Mouse (Mus musculus): Measurements from ENCODE around the gene D5Ertd579e. TPM values are rescaled to one million over a fixed set of nuclear protein-coding genes. Genes with fewer than 3 reads are reported as not detected.

Gene D5Ertd579e
- polyA plus RNA-seq, 1 experiment from 2014 or later = 37.3 TPM

DNA sequence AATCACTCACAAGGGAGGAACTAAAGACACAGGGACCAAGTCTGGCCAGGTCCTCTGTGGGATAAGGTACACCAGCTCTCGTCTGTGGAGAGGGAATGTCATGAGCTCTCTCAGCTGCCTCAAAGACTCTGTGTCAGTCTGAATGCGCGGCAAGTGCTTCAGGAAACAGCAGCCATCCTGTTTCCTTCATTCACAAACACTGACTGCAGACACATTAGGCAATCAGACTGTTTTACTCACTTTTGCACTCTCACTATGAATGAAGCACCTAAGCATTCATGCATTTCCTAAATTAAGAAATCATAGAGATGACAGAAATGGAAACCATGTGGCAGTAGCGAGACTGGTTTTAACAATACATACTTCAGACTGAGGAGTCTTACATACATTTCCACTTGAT is 77.5 kb downstream of the D5Ertd579e start:
- Histone ChIP-seq H3K36me3 (peaks cover 51% of the 10 kb centered on the region), H3K4me2 (replicated peaks) (no peak overlapping the region), H3K27me3 (replicated peaks) (no peaks in the 10 kb centered on the region), H3K4me1 (no peaks in the 10 kb centered on the region), H3K9me3 (no peaks in the 10 kb centered on the region), H3K4me3 (no peak overlapping the region), H3K27ac (no peak overlapping the region), H3K9ac (no peak overlapping the region)
- WGBS = 84% methylated on average over 4 of the region's 4 CpGs
- ATAC-seq (ENCODE audit: low FRiP score, low read depth) = no peak

DNA sequence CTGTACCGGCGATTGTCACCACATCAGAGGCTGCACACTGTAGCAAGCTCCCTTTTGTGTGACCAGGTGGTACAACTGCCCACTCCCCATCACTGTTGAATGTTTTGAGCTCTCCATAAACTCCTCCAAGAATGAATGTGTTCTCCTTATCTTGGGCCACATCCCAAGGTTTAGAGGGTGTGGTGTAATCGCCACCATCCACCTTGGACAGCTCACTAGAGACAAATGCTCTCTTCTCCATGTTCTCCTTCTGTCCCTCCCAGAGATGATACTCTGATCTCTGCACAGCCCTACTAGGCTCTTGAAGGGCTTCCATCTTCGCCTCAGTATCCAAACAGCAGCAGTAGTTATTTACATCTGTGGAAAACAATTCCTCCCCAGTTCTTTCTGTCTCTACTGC is 81.7 kb downstream of the D5Ertd579e start:
- H3K36me3 ChIP-seq = peaks cover 75% of the 10 kb centered on the region
- 74% methylated on average over 4 of the region's 4 CpGs for WGBS

DNA sequence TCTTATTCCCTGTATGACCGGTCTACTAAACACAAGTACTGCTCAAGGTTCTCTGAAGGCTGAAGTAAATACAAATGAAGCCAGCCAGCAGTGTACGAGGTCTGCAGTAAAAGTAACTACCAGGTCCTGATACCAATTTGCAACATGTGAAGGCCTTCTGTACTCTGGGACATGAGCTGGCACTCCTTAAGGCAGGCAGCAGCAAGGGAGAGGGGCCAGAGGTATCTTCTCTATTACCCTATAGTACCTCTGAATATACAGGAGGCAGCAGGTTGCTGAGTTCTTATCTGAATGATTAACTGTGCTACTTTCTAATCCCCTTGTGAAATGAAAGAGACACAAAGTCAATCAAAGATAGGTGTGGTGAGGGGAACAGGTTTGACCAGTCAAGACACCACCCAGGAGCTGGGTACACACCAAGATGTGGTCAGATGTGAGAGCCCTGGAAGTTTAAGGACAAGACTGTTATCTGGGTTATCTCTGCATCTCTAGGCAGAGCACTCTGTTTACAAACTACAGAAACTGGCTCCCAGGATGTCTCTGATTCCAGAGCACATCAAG is 86.8 kb downstream of the D5Ertd579e start:
- Histone ChIP-seq H3K9ac (no peak overlapping the region), H3K27ac (no peak overlapping the region), H3K4me2 (replicated peaks) (no peak overlapping the region), H3K9me3 (no peaks in the 10 kb centered on the region), H3K36me3 (peaks cover 69% of the 10 kb centered on the region), H3K4me1 (no peaks in the 10 kb centered on the region), H3K4me3 (no peak overlapping the region), H3K27me3 (replicated peaks) (no peaks in the 10 kb centered on the region)
- WGBS = 98% methylated on average over 2 of the region's 2 CpGs
- ATAC-seq (ENCODE audit: low FRiP score, low read depth) = no peak

More for the DNA sequence above, 81.7 kb downstream of the D5Ertd579e start:
- H3K4me3 ChIP-seq = no peak overlapping the region
- no peak overlapping the region for H3K4me2 ChIP-seq (replicated peaks)
- no peak overlapping the region for H3K9ac ChIP-seq
- no peaks in the 10 kb centered on the region for H3K9me3 ChIP-seq
- no peaks in the 10 kb centered on the region for H3K4me1 ChIP-seq
- H3K27me3 ChIP-seq (replicated peaks) = no peaks in the 10 kb centered on the region
- H3K27ac ChIP-seq = no peak overlapping the region
- no peak for ATAC-seq (ENCODE audit: low FRiP score, low read depth)

DNA sequence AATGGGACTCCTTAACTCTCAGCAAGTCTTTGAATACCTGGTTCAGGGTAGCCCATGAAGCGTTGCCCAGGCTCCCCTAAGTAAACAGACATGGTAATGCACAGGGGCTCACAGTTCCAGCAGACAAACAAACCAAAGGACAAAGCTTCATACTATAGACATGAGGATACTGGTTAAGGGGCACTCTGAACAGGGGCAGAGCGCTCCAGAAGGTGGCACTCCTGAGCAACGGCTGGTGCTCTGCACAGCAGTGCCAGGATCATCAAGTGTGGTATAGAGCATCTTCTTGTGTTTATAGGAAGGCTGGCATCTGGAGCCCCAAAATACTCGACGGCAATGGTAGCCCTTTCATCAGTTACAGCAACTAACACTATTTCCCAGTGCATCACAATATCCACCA is 92.8 kb downstream of the D5Ertd579e start:
- Histone ChIP-seq H3K4me3 (no peak overlapping the region), H3K27me3 (replicated peaks) (no peaks in the 10 kb centered on the region), H3K4me2 (replicated peaks) (no peak overlapping the region), H3K9me3 (no peaks in the 10 kb centered on the region), H3K27ac (no peak overlapping the region), H3K4me1 (no peaks in the 10 kb centered on the region), H3K36me3 (peaks cover 85% of the 10 kb centered on the region), H3K9ac (no peak overlapping the region)
- no peak for ATAC-seq (ENCODE audit: low FRiP score, low read depth)
- 84% methylated on average over 5 of the region's 5 CpGs for WGBS

DNA sequence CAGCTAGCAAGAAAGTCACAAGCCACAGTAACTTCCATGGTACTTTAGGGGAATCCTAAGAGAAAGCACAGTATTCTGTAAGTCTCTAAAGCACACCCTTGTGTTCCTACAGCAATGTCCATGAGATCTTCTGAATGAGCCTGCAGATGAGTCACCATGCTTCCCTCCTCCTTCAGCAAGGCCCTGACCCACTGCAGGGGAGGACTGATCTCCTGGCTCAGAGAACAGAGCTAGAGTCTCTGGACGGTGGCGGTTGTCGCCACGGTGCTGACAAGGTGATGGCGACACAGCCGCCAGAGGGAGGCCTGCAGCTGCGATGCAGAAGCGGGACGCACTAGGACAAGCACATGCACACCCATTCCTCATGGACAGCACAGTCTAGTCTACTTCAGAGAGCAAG is 93.8 kb downstream of the D5Ertd579e start:
- 97% methylated on average over 9 of the region's 9 CpGs for WGBS
- Histone ChIP-seq H3K36me3 (peaks cover 82% of the 10 kb centered on the region), H3K27me3 (replicated peaks) (no peaks in the 10 kb centered on the region), H3K4me3 (no peak overlapping the region), H3K4me1 (no peaks in the 10 kb centered on the region), H3K9ac (no peak overlapping the region), H3K9me3 (no peaks in the 10 kb centered on the region), H3K27ac (no peak overlapping the region), H3K4me2 (replicated peaks) (no peak overlapping the region)
- ATAC-seq (ENCODE audit: low FRiP score, low read depth) = no peak

DNA sequence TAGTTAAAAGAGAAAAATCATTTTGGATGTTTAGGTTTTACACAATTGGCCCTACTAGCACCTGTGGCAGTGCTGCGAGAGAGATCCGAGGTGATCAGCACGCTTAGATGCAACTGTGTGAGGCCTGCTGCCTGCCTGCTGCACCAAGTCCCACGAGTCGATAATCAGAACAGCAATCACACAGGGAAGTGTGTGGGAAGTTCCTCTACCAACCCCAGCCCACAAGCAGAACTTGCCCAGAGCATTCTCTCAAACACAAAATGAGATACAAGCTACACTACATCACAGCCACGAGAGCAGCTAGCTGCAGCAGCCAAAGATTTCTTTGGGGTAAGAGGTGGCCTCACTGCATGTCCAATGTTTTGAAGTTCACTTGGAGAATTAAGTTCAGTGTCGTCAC is 94.3 kb downstream of the D5Ertd579e start:
- H3K36me3 ChIP-seq = peaks cover 76% of the 10 kb centered on the region
- no peak overlapping the region for H3K4me2 ChIP-seq (replicated peaks)
- H3K27me3 ChIP-seq (replicated peaks) = no peaks in the 10 kb centered on the region
- H3K9me3 ChIP-seq = no peaks in the 10 kb centered on the region
- no peak for ATAC-seq (ENCODE audit: low FRiP score, low read depth)
- no peak overlapping the region for H3K9ac ChIP-seq
- H3K4me3 ChIP-seq = no peak overlapping the region
- no peaks in the 10 kb centered on the region for H3K4me1 ChIP-seq
- WGBS = 93% methylated on average over 7 of the region's 7 CpGs
- no peak overlapping the region for H3K27ac ChIP-seq

DNA sequence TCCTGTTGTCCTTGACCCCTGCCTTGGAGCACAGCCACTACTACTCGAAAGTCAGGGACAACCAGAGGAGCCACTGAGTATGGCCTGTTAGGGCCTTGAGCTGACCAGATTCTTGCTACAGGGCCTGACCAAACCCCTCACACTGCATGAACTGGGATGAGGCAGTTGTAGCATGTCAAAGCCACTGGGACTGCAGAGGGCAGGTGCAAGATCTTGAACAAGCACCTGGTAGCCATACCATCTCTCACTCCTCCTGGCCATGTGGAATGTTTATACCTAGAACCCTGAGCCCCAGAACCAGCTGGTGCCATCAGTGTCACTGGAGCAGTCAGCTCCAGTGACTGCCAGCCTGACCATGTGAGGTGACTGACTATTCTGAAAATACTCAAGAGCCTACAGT is 96.9 kb downstream of the D5Ertd579e start:
- Histone ChIP-seq H3K27ac (no peak overlapping the region), H3K36me3 (peaks cover 51% of the 10 kb centered on the region), H3K4me2 (replicated peaks) (no peak overlapping the region), H3K4me3 (no peak overlapping the region), H3K27me3 (replicated peaks) (no peaks in the 10 kb centered on the region), H3K9me3 (no peaks in the 10 kb centered on the region), H3K4me1 (no peaks in the 10 kb centered on the region), H3K9ac (no peak overlapping the region)
- ATAC-seq (ENCODE audit: low FRiP score, low read depth) = no peak
- 85% methylated on average over 1 of the region's 1 CpGs for WGBS

DNA sequence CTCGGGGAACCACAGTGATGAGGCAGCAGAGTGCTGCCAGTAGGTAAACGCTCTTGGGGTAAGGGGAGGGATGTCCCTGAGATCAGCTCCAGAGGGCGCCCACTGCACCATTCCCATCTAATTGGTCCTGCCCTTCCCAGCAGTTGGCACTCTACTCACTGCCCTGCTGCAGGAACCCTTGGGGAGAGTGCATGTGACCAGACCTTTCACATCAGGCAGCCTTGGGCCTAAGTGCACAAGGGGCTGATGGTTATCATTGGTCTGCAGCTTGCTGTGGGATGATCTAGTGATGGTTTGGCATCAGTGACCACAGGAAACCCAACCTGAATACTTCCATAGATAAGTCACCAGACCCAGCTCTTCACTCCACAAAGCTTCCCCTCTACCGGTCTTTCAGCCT is 98.2 kb downstream of the D5Ertd579e start:
- Histone ChIP-seq H3K4me3 (no peak overlapping the region), H3K9ac (no peak overlapping the region), H3K9me3 (no peaks in the 10 kb centered on the region), H3K27ac (no peak overlapping the region), H3K4me1 (no peaks in the 10 kb centered on the region), H3K36me3 (peaks cover 40% of the 10 kb centered on the region), H3K27me3 (replicated peaks) (no peaks in the 10 kb centered on the region), H3K4me2 (replicated peaks) (no peak overlapping the region)
- ATAC-seq (ENCODE audit: low FRiP score, low read depth) = no peak
- WGBS = 35% methylated on average over 4 of the region's 4 CpGs

DNA sequence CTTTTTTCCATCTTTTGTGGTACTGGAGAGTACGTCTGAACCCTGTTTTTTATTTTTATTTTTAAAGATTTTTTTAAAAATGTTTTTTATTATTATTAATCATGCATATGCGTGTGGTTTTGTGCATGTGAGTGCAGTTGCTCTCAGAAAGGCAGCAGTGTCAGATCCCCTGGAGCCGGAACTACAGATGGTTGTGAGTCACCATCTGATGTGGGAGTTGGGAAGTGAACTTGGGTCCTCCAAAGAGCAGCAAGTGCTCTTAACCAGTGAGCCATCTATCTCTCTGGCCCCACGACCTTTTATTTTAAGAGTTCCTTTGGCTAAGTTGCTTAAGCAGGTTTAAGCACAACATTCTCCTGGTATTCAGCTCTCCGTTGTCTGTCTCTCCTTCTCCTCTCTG is 99.6 kb downstream of the D5Ertd579e start:
- 83% methylated on average over 5 of the region's 5 CpGs for WGBS
- H3K4me3 ChIP-seq = no peak overlapping the region
- ATAC-seq (ENCODE audit: low FRiP score, low read depth) = no peak

DNA sequence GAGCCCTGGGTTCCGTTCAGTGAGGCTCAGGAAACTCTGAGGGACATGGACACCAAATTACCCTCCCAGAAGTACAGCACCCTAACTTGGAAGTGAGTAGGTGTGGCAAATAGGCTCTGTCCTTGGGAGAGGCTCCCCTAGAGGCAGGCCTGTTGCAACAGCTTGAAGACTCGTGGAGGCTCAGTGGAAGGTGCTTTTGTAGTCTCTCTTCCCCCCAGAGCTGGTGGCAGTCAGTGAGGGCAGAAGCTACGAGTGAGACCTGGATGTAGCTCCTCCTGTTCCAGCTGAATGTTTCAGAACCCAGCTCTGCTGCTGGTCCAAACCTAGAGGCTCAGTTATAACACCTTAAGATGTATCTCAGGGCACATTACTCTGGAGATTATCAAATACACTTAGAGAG is 100.7 kb downstream of the D5Ertd579e start:
- Histone ChIP-seq H3K4me1 (no peaks in the 10 kb centered on the region), H3K36me3 (peaks cover 16% of the 10 kb centered on the region)
- WGBS = 26% methylated on average over 3 of the region's 3 CpGs

More for the DNA sequence above, 99.6 kb downstream of the D5Ertd579e start:
- Histone ChIP-seq H3K36me3 (peaks cover 25% of the 10 kb centered on the region), H3K9me3 (no peaks in the 10 kb centered on the region), H3K27me3 (replicated peaks) (no peaks in the 10 kb centered on the region), H3K4me2 (replicated peaks) (no peak overlapping the region), H3K27ac (no peak overlapping the region), H3K9ac (no peak overlapping the region), H3K4me1 (no peaks in the 10 kb centered on the region)

DNA sequence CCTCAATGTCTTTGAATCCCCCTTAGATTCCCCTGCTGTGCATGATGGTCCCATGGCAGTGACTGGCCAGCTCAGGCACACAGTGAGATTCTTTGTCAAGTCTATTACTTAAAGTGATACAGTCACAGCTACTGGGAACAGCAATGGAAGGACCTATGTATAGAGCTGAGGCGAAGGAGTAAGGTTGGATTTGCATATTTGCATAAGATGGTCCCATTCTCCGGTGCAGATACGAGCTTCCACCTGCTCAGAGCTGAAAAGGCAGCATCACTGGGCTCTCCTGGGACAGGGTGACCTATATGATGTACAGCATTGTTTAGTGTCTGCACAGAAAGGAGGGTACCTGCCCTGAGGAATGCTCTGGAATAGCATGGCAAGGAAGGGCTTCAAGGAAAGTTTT is 101.5 kb downstream of the D5Ertd579e start:
- no peak for ATAC-seq (ENCODE audit: low FRiP score, low read depth)
- no peaks in the 10 kb centered on the region for H3K9me3 ChIP-seq
- H3K27ac ChIP-seq = no peak overlapping the region
- no peak overlapping the region for H3K4me2 ChIP-seq (replicated peaks)
- no peaks in the 10 kb centered on the region for H3K4me1 ChIP-seq
- H3K9ac ChIP-seq = no peak overlapping the region
- 87% methylated on average over 3 of the region's 3 CpGs for WGBS
- H3K27me3 ChIP-seq (replicated peaks) = no peaks in the 10 kb centered on the region
- H3K4me3 ChIP-seq = no peak overlapping the region
- H3K36me3 ChIP-seq = peaks cover 8% of the 10 kb centered on the region

More for the DNA sequence above, 100.7 kb downstream of the D5Ertd579e start:
- no peak for ATAC-seq (ENCODE audit: low FRiP score, low read depth)
- Histone ChIP-seq H3K27ac (no peak overlapping the region), H3K27me3 (replicated peaks) (no peaks in the 10 kb centered on the region), H3K9ac (no peak overlapping the region), H3K4me3 (no peak overlapping the region), H3K9me3 (no peaks in the 10 kb centered on the region), H3K4me2 (replicated peaks) (no peak overlapping the region)

DNA sequence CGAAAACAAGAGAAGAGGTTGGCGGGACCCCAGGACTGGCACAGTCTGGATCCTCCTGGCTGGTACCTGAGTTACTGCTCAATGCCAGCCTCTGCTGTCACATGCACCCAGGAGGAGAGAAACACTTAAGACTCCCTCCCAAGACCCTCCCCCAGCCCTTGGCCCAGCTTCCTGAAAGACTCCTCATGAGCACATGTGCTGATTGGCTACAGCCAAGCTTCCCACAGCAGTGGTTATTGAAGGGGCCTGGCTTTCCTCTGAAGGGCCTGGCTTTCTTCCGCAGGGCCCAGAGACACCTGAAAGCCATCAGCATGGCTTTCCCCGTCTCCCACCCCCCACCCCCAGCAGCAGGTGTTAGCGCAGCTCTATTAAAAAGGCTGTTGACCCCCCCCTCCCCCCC is 102.6 kb downstream of the D5Ertd579e start, which contains the start of gene Tbc1d14:
Gene Tbc1d14 (minus strand): TSS at position 101 of the 400 bp plus-strand sequence.
- no peaks in the 10 kb centered on the region for H3K4me1 ChIP-seq
- no peak within 1 kb of the TSS for H3K9ac ChIP-seq
- no peaks in the 10 kb centered on the region for H3K27me3 ChIP-seq (replicated peaks)
- no peaks in the 10 kb centered on the region for H3K9me3 ChIP-seq
- no peak for ATAC-seq (ENCODE audit: low FRiP score, low read depth)
- 85% methylated on average over 5 of the region's 5 CpGs for WGBS
- no peak within 1 kb of the TSS for H3K4me3 ChIP-seq
- no peaks in the 10 kb centered on the region for H3K36me3 ChIP-seq
- no peak within 1 kb of the TSS for H3K4me2 ChIP-seq (replicated peaks)
- H3K27ac ChIP-seq = no peak within 1 kb of the TSS

DNA sequence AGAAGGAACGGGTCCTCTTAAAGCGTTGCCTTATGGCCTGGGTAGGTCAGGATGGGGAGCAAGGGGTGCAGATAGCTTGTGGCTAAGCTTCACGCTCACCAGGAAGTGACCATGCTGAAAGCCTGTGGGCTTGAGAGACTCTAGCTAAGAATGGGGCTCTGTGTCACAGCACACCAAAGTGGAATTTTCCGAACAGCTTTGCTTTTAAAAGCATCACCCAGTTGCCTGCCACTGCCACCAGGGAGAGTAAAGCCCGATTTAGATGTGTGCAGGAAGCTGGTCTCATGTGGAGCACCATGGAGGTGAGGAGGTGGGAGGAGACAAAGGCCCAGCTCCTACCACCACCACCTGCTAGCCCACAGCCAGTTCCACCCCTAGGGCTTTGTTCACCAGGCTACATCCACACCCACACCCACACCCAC is 105.3 kb downstream of the D5Ertd579e start:
- Histone ChIP-seq H3K4me1 (no peaks in the 10 kb centered on the region), H3K4me3 (no peak overlapping the region), H3K36me3 (no peaks in the 10 kb centered on the region), H3K9me3 (no peaks in the 10 kb centered on the region), H3K27ac (no peak overlapping the region), H3K27me3 (replicated peaks) (no peaks in the 10 kb centered on the region; the same call in 1 of the 2 replicates), H3K4me2 (replicated peaks) (no peak overlapping the region), H3K9ac (no peak overlapping the region)
- WGBS = 73% methylated on average over 5 of the region's 5 CpGs
- ATAC-seq (ENCODE audit: low FRiP score, low read depth) = no peak

Data from neural tube, embryonic 12.5 days (tissue).